Mouse (Mus musculus) heart, embryonic 14.5 days (tissue): ENCODE data around the gene Upk3bl. TPM values are rescaled to one million over a fixed set of nuclear protein-coding genes. Genes with fewer than 3 reads are reported as not detected.
"Not testable (repeated sequence)": the region's sequence is repeated elsewhere in the genome, so short reads cannot be mapped to it uniquely, and the experiment has no call there.

Experiments
- ATAC-seq: fragments of 200-750 bp; cut with Nextera tagmentation; 2 replicates; pipeline ENCODE4 v1.8.0; 2017; ENCODE audit warnings: low read depth, moderate TSS enrichment; ENCODE audit not compliant: insufficient number of reproducible peaks, insufficient read depth, low FRiP score
- H3K27ac ChIP-seq, 2 experiments: fragments of 200-500 bp in 1 of 2; fragments of 300-500 bp in 1 of 2; sonication (generic) in 1 of 2; replicated peaks in 1 of 2; 2 replicates each; pipeline ENCODE4 v1.5.1; 2012 to 2014; ENCODE audit warnings: low read depth in 2 of 2, low read length in 2 of 2, control low read depth in 1 of 2, mild to moderate bottlenecking in 1 of 2, mixed read lengths in 1 of 2; ENCODE audit not compliant: control insufficient read depth in 1 of 2, insufficient read depth in 1 of 2
- H3K27me3 ChIP-seq: fragments of 300-500 bp; sonication (generic); 2 replicates; pipeline ENCODE4 v1.6.1; 2014; ENCODE audit warnings: mild to moderate bottlenecking, low read length, control low read depth; ENCODE audit not compliant: control insufficient read depth, insufficient read depth
- H3K36me3 ChIP-seq: fragments of 300-500 bp; sonication (generic); 2 replicates; pipeline ENCODE4 v1.6.1; 2014; ENCODE audit warnings: mild to moderate bottlenecking, control low read depth, low read length, mixed read lengths; ENCODE audit not compliant: control insufficient read depth, insufficient read depth
- H3K4me1 ChIP-seq, 2 experiments: fragments of 200-500 bp in 1 of 2; fragments of 300-500 bp in 1 of 2; sonication (generic) in 1 of 2; 2 replicates each; pipeline ENCODE4 v1.6.1; 2012 to 2014; ENCODE audit warnings: low read length in 2 of 2, control low read depth in 1 of 2, mixed read lengths in 1 of 2; ENCODE audit not compliant: control insufficient read depth in 2 of 2, insufficient read depth in 2 of 2
- H3K4me2 ChIP-seq: fragments of 300-500 bp; sonication (generic); 2 replicates; pipeline ENCODE4 v1.6.1; 2014; ENCODE audit warnings: mild to moderate bottlenecking, low read length
- H3K4me3 ChIP-seq, 2 experiments: fragments of 200-500 bp in 1 of 2; fragments of 300-500 bp in 1 of 2; sonication (generic) in 1 of 2; 2 replicates each; pipeline ENCODE4 v1.5.1; 2012 to 2014; ENCODE audit warnings: low read length in 2 of 2, mild to moderate bottlenecking in 2 of 2, control low read depth in 1 of 2, low read depth in 1 of 2, moderate library complexity in 1 of 2; ENCODE audit not compliant: control insufficient read depth in 1 of 2, insufficient read depth in 1 of 2
- H3K9ac ChIP-seq: fragments of 300-500 bp; sonication (generic); 2 replicates; pipeline ENCODE4 v1.6.1; 2014; ENCODE audit warnings: mild to moderate bottlenecking, low read length
- H3K9me3 ChIP-seq: fragments of 300-500 bp; sonication (generic); 2 replicates; pipeline ENCODE4 v1.6.1; 2016; ENCODE audit warnings: low read length, control low read depth; ENCODE audit not compliant: control insufficient read depth
- WGBS: fragments of 180-500 bp; shearing (Covaris S2); extraction: QIAGEN DNeasy Blood & Tissue Kit; methylation state at CpG from one replicate; pipeline ENCODE4 v1.1.7; 2014; 5-methylcytosine and 5-hydroxymethylcytosine counted together
- microRNA-seq: library from miRNA; unstranded; fragments of <30 nt; microRNA quantifications from one replicate; pipeline ENCODE4, GENCODE M21; 2016
- polyA plus RNA-seq: library from polyadenylated mRNA; unstranded; fragments of >200 nt; fragmentation: Nextera tagmentation; extraction: Ambion mirVana; gene quantifications from 2 replicates; pipeline ENCODE4 v1.2.1, GENCODE M21; 2014

Upk3bl gene
- polyA plus RNA-seq, 1 experiment from 2014 or later, result 0.46 TPM

GRCm38 (mm10) chr5:136108486-136108885 lies 54.2 kb downstream of the Upk3bl start:
- Histone ChIP-seq H3K4me2 (no peak overlapping the region), H3K4me1 (no peaks in the 10 kb centered on the region), H3K27me3 (no peaks in the 10 kb centered on the region), H3K4me3 (no peak overlapping the region), H3K36me3 (no peaks in the 10 kb centered on the region), H3K9me3 (no peaks in the 10 kb centered on the region), H3K27ac (no peak overlapping the region), H3K9ac (no peak overlapping the region)
- no peak for ATAC-seq
- WGBS, result 46% methylated on average over 2 of the region's 2 CpGs

- Histone ChIP-seq H3K9me3 (no peaks in the 10 kb centered on the region), H3K9ac (no peak overlapping the region), H3K4me3 (no peak overlapping the region), H3K4me1 (no peaks in the 10 kb centered on the region), H3K27me3 (no peaks in the 10 kb centered on the region), H3K36me3 (no peaks in the 10 kb centered on the region), H3K27ac (no peak overlapping the region), H3K4me2 (no peak overlapping the region)
- 54% methylated on average over 3 of the region's 3 CpGs for WGBS
- no peak for ATAC-seq
These were observed 54.8 kb downstream of the Upk3bl start for GRCm38 (mm10) chr5:136109042-136109441.

- WGBS, result 33% methylated on average over 3 of the region's 4 CpGs
- H3K27me3 ChIP-seq, H3K36me3 ChIP-seq, H3K4me2 ChIP-seq, H3K4me3 ChIP-seq, ATAC-seq, H3K27ac ChIP-seq, H3K9me3 ChIP-seq, H3K9ac ChIP-seq: not testable (repeated sequence)
- peaks cover 5 to 18% of the 10 kb centered on the region in 2 experiments for H3K4me1 ChIP-seq
These were observed 59.3 kb downstream of the Upk3bl start for GRCm38 (mm10) chr5:136113546-136113945.

Small RNAs within 50 kb of the gene (microRNA-seq; reads per million reads assigned to microRNA genes)
- not detected for gene Mir7035

Other genes starting within 250 kb of the Upk3bl start
- gene Srrm3, start 247.6 kb upstream of the Upk3bl start, polyA plus RNA-seq, result 0.15 TPM in 1 of 2 replicates, not detected in the other
- 911 and 1,014 TPM in 2 replicates for gene Hspb1, start 166.6 kb upstream of the Upk3bl start, polyA plus RNA-seq
- gene Ywhag, start 119.9 kb upstream of the Upk3bl start, polyA plus RNA-seq, result 72.5 and 84.8 TPM in 2 replicates
- gene Ssc4d, start 80.0 kb upstream of the Upk3bl start, polyA plus RNA-seq, result 0.39 and 0.68 TPM in 2 replicates
- gene Zp3, start 74.4 kb upstream of the Upk3bl start, polyA plus RNA-seq, result not detected in 2 replicates
- 16.8 and 17.4 TPM in 2 replicates for gene Dtx2, start 59.7 kb upstream of the Upk3bl start, polyA plus RNA-seq
- gene Upk3b, start 16.0 kb upstream of the Upk3bl start, polyA plus RNA-seq, result 22.5 and 35.4 TPM in 2 replicates
- gene Rasa4, start 29.4 kb downstream of the Upk3bl start, polyA plus RNA-seq, result 1.3 and 1.8 TPM in 2 replicates
- 166 and 178 TPM in 2 replicates for gene Polr2j, start 62.1 kb downstream of the Upk3bl start, polyA plus RNA-seq
- 13.8 and 16.9 TPM in 2 replicates for gene Lrwd1, start 81.6 kb downstream of the Upk3bl start, polyA plus RNA-seq
- 9.5 and 9.9 TPM in 2 replicates for gene Alkbh4, start 81.7 kb downstream of the Upk3bl start, polyA plus RNA-seq
- 1.3 TPM in 2 replicates for gene Orai2, start 116.2 kb downstream of the Upk3bl start, polyA plus RNA-seq
- gene Prkrip1, start 144.5 kb downstream of the Upk3bl start, polyA plus RNA-seq, result 33.8 and 35.6 TPM in 2 replicates
- gene Sh2b2, start 192.1 kb downstream of the Upk3bl start, polyA plus RNA-seq, result 0.95 and 2.1 TPM in 2 replicates